Mouse (Mus musculus): ENCODE results near the gene Slc15a3.

Slc15a3 gene

DNA sequence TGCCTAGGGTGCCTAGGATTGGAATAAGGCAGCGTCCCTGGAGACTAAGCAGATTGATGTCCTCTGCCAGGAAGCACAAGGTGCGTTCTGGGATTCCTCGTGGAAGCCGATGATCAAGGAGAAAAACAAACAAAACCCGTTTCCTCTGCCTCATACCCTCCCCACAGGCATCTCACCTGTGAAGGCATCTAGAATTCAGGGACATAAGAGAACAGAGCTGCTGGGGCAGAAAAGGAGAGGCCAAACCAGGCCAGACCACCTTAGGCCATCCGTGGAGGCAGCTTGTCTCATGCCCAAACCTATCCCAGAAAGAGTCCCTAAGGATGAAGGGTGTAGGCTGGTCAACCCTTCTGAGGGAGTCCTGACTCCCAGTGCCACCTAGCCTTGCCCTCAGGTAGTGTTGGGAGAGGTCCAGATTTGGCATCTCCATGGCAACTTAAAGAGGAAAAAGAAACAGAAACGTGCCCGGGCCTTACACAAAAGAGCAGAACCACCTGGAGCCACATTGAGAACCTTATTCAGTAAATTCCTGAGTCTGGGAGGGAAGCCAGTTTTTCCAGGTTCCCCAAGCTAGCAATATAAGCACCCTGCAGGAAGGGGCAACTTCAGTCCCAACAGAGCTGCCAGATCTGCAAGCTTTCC is 30.5 kb downstream of the Slc15a3 start, which contains the start of gene Tmem132a:
Tmem132a (minus strand) TSS at position 55 of the 642 bp plus-strand sequence.
- DNase-seq, result peak; percentile 44

DNA sequence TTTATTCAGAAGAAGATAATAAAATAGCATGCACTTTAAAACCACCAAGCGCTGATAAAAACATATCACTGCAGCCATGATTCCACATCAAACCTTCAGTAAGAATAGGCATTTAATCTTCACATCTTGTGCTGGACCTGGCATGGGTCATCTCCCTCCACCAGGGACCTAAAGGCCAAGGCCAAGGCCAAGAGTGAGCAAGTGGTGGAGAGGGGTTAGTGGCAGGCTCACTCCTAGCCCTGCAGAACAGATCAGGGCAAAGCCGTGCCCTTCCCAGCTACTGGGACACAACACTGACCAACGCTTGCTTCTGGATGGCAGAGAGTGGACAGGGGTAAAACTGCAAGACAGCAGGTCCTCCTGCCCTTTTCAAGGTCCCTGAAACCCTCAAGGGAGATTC is 31.1 kb downstream of the Slc15a3 start:
- no peak for DNase-seq

DNA sequence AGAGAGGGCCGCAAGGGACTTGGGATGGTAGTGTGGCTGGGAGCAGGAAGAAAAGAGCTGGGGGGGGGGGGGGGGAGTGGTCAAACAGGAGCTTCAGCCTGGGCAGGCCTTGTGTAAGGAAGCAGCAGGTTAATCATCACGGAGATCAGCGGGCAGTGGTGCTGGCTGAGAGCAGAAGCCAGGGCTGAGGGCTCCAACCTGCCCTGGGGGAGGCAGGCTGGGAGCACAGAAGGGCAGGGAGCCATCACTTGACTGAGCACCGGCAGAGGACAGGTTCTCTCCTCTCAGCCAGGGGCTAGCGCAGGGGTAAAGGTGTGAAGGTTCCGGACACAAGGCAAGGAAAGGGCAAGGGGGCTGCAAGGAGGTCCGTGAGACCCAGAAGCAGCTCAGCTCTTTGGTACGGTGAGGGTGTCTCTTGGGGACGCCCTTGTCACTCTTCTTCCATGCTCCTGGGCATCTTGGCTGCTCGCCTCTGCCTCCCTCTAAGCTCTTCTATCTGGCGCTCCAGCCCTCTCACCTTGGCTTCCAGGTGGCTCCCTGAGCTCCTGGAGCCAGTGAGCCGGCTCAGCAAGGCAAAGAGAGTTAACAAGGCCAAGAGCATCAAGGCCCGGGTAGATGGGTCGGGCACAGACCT is 31.9 kb downstream of the Slc15a3 start:
- DNase-seq, result no peak

DNA sequence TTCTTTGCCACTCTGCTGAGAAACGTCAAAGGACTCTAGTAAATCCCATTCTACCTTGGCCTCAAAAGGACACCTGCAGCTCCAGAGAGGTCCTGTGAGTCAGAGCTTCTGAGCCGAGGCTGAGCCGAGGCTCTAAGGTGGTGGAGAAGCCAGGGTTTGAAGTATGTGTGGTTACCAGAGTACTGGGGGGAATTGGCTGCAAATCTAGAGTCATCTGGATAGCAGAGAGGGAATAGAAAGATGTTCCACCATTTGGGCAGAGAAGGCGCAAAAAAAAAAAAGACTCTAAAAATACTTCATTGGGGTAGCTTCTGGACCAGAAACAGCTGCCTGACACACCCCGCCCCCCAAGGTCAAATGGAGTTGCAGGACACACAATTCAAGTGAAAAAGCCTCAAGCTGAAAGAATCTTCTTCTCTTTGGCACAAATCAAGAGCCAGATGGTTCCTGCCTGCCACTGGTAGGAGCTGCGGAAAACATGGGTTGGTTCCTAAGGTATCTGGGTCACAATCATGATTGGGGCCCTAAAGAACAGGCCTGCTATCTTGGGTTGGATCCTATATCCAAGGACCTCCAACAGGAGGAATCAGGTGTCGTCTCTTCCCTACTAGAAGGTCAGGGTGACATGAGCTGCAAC is 38.8 kb downstream of the Slc15a3 start:
- no peak for DNase-seq

DNA sequence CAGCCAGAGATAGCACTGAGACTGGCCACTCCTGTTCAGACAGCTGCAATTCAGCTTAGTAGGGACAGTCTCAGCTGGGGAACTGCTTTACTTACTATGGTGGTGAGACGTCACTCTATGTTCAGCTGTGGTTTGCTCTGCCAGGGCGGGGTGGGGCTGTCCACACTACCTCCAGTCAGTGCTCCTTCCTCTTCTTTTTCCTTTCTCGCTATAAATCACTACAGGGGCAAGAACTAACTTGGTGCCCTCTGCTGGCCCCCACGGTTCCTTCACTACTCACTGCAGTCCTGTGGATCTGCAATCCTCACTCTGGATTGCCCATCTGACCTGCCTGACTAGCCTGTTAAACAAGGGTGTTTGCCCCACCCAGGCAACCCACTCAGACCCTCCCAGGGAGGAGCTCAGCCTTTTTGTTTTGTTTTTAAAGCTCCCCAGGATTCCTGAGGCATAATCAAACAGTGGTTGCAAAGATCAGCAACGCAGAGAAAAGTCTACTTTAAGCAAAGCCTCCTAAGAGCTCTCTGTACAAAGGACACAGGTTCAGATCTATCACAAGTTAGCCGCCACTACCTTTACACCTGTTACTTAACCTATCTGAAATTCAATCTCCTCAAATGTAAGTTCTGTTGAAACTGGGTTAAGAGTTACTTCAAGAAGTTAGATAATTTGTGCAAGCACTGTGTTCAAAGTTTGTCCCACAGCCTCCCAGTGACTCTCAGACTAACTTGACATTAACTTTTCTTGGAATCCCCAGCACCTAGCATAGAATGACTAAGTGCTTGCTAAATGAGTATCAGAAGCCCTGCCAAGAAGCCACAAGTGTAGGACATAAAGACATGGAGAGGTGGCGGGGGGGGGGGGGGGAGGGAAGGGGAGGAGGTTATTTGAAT is 40.8 kb downstream of the Slc15a3 start:
- peak; percentile 61 for DNase-seq

DNA sequence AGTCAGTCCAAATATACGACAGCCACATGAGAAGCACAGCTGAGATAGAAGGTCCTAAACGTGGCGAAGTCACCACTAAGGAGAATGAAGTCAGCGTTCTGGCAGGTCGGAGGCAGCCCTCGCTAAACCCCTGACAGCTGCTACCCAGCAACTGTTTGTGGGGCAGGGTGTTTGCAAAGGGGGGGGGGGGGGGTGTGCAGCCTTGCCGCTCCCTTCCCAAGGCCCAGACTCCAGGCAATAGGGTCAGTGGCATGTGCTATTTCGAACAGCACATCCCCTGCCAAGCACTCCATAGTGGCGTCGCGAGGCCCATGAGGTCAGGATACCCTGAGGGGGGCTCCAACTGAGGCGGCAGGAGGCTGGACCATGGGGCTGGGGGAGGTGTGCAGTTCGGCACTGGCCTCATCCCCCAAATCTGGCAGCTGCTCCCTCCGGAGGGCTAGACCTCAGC is 41.5 kb downstream of the Slc15a3 start:
- no peak for DNase-seq

DNA sequence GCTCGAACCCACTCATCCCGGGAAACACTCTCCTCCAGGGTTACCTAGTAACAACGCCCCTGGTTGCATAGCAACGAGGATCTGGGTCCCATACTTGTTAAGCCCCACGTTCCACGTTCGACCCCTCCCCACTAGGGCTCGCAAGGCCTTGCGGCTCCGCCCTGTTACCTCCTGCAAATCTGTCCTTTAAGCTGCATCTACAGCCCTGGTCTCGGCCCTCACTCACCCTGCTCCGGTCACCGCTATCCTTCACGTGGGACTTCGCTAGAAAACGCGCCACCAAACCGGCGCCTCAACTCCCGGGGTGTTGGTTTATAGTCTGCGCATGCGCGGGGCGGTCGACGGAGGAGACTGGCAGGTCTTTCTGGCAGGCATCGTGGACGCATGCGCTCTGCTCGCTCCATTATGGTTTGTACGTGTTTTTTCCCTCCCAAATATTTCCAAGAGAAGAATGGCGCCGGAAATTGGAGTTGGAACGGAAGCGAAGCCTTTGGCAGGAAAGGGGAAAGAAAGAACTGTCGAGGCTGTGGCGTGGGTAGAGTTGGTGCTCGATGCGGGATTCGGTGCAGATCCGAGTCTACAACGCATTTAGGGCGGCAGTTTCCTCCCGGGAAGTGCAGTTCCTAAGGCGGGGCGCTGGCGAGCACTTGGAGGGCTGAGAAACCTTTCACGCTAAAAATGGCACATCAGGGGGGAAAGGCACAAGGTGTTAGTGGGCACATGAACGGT is 42.1 kb downstream of the Slc15a3 start, which contains the start of gene Tmem109:
Tmem109 (minus strand) TSS at position 576 of the 729 bp plus-strand sequence.
- DNase-seq, result peak; percentile 94

DNA sequence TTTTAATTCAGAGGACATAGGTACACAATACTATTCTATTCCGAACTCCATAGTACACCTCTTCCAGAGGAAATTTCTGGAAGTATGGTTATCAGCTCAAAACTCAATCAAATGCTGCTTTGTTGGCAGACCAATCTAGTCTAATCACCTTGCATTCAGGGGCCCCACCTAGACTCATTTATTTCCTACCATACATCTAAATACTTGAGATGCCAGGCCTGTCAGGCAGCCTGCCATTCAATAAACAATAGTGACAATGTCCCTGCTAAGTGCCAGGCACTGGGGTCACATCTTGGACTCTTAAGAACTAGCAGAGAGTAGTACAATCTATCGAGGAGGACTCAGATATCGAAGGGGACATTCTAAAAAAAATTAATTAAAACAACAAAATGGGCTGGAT is 52.7 kb downstream of the Slc15a3 start:
- DNase-seq, result no peak

DNA sequence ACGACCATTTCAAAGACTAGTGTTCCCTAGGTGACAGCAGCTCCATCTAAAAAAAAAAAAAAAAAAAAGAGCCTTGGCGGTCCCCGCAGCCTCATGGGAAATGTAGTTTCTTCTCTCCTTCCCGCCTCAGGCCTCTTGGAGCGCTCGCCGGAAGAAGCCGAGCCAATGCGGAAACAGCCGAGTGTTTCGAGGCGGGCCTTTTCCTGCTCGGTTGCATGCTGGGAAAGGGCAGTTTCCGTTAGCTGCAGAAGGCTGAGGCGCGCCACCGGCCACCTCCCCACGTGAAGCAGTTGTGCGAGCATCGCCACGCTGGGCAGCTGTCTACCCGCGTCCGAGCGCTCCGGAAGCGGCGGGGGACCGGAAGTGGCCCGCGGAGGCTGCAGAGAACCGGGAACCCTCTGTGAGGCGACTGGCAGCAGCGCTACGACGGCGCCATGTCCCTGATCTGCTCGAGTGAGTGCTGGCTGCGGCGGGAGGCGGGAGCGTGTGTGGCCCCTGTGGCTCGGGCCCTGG is 55.5 kb downstream of the Slc15a3 start, which contains the start of gene Prpf19:
Prpf19 (plus strand) TSS at position 216 of the 513 bp plus-strand sequence.
- peak; percentile 98 for DNase-seq

DNA sequence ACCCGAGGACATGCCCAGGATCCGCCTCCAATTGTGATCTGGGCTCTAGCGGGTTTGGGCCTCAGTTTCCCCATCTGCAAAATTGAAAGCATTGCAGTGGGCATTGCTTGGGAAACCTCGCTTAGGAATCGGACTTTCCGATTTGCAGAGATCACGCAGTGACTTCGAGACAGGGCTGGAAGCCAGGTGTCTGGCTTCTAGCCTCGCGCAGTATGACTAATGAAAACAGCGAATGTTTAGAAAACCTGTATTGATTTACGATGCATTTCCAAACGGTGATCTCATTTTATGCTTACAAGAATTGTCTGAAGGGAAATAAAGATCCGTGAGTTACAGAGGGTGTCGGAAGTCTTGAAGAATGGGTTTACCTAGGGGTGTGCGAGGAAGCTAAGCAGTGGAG is 56.2 kb downstream of the Slc15a3 start:
- DNase-seq, result no peak

DNA sequence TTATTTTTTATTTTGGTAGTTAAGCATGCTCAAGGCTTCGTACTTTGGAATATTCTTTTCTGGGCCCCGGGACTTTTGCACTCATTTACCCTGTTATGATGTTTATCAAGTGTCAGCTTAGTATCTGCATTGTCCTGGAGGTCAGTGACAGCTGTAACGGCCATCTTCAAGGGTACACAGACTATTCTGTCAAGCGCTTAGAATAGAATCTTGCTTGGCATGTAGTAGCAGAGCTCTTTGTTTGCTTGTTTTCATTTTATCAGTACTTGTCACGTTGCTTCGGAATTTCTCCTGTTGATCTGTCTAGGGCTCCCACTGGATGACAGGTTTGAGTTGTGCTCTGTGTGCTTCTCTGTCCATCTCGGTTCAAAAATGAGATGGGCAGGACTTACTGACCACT is 57.3 kb downstream of the Slc15a3 start:
- DNase-seq, result no peak

DNA sequence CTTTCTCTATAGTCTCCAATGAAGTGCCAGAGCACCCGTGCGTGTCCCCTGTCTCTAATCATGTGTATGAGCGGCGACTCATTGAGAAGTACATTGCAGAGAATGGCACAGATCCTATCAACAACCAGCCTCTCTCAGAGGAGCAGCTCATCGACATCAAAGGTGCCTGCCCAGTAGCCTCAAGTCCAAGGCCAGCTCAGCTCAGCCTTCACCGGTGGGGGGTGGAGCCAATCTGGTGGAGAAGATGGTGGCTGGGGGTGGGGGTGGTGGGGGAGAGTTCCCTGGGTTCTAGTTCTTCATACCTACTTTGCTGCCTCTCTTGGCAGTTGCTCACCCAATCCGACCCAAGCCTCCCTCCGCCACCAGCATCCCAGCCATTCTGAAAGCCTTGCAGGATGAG is 58.0 kb downstream of the Slc15a3 start:
- DNase-seq, result no peak

DNA sequence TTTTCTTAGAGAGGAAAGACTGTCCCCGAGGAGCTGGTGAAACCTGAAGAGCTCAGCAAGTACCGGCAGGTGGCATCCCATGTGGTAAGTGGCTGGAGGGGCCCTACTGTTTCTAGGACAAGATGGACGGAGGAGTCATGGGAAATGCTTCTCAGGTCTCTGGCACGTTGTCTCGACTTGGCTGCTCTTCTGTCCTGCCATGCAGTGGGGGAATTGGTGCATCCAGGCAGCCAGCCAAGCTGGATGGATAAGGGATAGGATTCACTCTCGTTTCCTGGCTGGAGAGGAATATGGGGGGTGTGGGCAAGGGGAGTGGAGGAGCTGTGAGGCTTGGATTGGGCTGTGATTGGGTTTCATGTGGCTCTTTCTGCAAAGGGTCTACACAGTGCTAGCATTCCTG is 60.8 kb downstream of the Slc15a3 start:
- DNase-seq, result no peak

DNA sequence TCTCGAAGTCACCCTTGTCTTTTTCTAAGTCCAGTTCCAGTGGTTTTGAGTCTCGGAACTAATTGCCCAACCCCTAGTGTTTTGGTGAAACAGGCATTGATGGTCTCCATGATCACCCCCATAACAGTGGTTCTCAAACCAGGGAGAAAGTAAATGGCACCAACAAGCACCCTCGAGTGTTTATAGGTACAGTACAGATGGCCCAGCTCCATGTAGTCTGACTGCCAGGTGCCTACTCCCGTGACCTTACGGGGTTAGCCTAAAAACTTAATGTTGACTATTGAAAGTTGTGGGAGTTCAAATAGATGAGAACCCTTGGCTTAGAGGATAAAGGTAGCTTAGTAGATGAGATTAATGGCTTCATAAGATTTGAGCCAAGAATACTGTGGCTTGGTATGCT is 61.5 kb downstream of the Slc15a3 start:
- no peak for DNase-seq

DNA sequence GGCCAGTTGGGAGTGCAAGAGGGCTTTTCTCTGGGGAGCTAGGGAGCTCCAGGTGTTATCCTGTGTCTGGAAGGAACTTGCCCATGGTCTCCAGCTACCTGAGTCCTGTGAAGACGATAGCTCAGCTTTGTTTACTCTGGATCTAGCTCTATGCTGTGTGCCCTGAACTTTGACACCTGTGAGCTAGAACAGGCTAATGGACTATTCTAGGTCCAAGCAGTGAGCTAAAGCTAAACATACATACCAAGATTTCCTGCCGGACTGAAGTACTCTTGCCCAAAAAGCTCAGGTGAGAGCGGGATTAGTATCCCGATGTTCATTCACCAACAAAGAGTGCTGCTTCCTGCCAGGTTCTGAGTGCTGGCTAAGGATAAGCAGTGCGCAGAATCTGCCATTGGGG is 65.0 kb downstream of the Slc15a3 start:
- no peak for DNase-seq

DNA sequence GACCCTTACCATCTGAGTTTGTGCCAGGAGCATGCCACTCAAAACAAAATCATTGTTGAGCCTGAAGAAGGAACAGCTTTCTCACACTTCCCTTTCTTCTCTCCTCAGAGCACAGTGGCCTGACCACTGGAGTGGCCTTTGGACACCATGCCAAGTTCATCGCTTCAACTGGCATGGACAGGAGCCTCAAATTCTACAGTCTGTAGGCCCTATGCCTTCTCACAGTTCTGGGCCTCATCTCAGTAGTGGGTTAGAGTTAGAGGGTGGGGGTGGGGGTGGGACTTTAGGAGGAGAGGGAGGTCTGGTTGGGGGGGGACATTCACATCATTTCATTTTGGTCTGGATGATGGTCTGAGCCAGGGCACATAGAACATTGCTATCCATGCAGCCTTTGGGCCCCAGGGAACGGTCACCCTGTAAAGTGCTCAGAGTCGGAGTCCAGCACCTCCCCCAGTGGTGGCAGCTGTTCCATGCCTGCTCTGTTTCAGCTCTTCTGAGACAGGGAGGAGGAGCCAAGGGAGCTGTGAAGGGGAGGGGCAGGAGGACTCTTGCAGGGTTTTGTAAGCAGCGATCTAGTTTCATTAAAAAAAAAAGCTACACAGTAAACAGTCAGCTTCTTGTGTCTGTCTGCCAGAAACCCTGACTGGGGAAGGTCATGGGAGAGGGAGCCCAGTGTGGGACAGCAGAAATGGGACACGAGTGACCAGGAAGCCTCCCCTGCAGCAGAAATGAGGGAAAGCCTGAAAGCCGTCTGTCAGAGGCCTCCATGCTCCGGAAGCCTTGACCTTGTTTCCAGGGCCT is 65.6 kb downstream of the Slc15a3 start:
- DNase-seq, result peak; percentile 78

DNA sequence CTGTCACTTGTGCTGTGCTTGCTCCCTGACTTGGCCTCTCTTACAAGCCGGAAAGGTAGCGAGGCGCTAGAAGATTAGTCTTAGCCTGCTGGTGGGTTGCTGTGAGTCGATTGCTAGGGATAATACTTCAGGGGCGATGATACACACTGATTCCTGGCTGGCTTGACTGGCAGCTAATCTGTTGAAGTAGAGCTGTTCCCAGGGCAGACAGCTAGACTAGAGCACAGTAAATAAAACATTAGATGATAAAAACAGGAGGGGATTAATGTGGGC is 66.1 kb downstream of the Slc15a3 start:
- no peak for DNase-seq

DNA sequence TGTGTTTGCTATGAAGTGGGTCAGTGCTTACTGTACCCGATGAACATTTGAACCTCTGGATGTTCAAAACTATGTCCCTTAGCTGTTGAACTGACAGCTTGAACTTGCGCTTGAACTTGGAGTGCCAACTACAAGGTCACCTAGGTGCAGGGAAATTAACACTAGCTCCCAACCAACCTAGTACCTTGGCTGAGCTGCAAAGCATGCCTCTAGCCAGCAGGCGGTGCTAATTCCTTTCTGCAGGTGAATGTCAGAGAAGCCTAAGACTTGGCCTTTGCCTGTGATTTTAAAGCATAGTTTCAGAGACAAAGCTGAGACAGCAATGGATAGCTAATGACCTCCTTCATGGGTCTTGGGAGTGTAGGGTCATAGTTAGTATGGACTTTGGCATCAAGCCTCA is 68.4 kb downstream of the Slc15a3 start:
- peak; percentile 75 for DNase-seq

All from kidney, adult 9 months (tissue).